ENCODE assay signal across 8 mouse cellular contexts in genomic region chr6:122874720-122875389, GRCm38 (mm10). TPM values are rescaled to one million over a fixed set of nuclear protein-coding genes. Genes with fewer than 3 reads are reported as not detected.
DNase-seq lines count a peak whose midpoint lies in the region; ATAC-seq lines count a peak whose summit lies in the region.

No protein-coding gene starts in this region.

- under 1% methylated on average over 31 of the region's 31 CpGs for WGBS in kidney, embryonic 16.5 days
- 0% methylated on average over 31 of the region's 31 CpGs for WGBS in neural tube, embryonic 15.5 days

- peak overlapping the region; percentile 87 for H3K4me3 ChIP-seq in kidney, embryonic 16.5 days (ENCODE audit: low read length)
- H3K4me3 ChIP-seq in neural tube, embryonic 15.5 days (replicated peaks), result peak overlapping the region; percentile 90

- H3K4me2 ChIP-seq in kidney, embryonic 16.5 days (replicated peaks; ENCODE audit: low read depth, low read length), result peak overlapping the region; percentile 65
- H3K4me2 ChIP-seq in neural tube, embryonic 15.5 days, result peak overlapping the region; percentile 61

- H3K27me3 ChIP-seq in kidney, embryonic 16.5 days (ENCODE audit: insufficient read depth, low read length), result no peaks in the 10 kb centered on the region
- H3K27me3 ChIP-seq in neural tube, embryonic 15.5 days (replicated peaks), result no peaks in the 10 kb centered on the region; the same call in 1 of the 2 replicates

- no peak for DNase-seq in kidney, postnatal 14 days
- DNase-seq in R1 (ENCODE audit: low read depth, low spot score), result peak; percentile 61
- DNase-seq in liver, result peak; percentile 30
- DNase-seq in gastrocnemius, postnatal 4 days (ENCODE audit: low spot score in 2 of 2), result no peak
- DNase-seq in adrenal gland, postnatal 36 days, result no peak

- ATAC-seq in kidney, embryonic 16.5 days (ENCODE audit: low FRiP score, low TSS enrichment), result peak; percentile 64
- ATAC-seq in erythroid progenitor cell, adult 5-6 weeks (replicated peaks; ENCODE audit: low FRiP score, poor library complexity, severe bottlenecking), result peak; percentile 63; the same call in 1 of the 2 replicates
- ATAC-seq in neural tube, embryonic 15.5 days (ENCODE audit: low FRiP score), result peak; percentile 86

- peaks cover 8% of the 10 kb centered on the region; the same call in 1 of the 2 replicates for H3K36me3 ChIP-seq in kidney, embryonic 16.5 days (ENCODE audit: insufficient read depth, low read length)
- H3K36me3 ChIP-seq in neural tube, embryonic 15.5 days, result peaks cover 3% of the 10 kb centered on the region

- H3K27ac ChIP-seq in kidney, embryonic 16.5 days (ENCODE audit: low read length), result peak overlapping the region; percentile 87
- peak overlapping the region; percentile 94 for H3K27ac ChIP-seq in neural tube, embryonic 15.5 days (replicated peaks)

- H3K4me1 ChIP-seq in kidney, embryonic 16.5 days (ENCODE audit: insufficient read depth, low read length), result peaks cover 6% of the 10 kb centered on the region
- peaks cover 26% of the 10 kb centered on the region for H3K4me1 ChIP-seq in neural tube, embryonic 15.5 days

- H3K9me3 ChIP-seq in kidney, embryonic 16.5 days (ENCODE audit: low read length), result no peaks in the 10 kb centered on the region
- H3K9me3 ChIP-seq in neural tube, embryonic 15.5 days (replicated peaks), result no peaks in the 10 kb centered on the region

- H3K9ac ChIP-seq in kidney, embryonic 16.5 days (replicated peaks; ENCODE audit: low read length), result peak overlapping the region; percentile 95
- peak overlapping the region; percentile 87 for H3K9ac ChIP-seq in neural tube, embryonic 15.5 days (replicated peaks)

RNA-seq across cellular contexts. Expression of gene Necap1, which starts 0.6 kb away (rescaled TPM):
- polyA plus RNA-seq in kidney, embryonic 16.5 days (2015; fragmentation: Nextera tagmentation; extraction: Ambion mirVana), result 54.7 and 58.6 TPM in 2 replicates
- total RNA-seq in erythroid progenitor cell, adult 5-6 weeks (2015; ENCODE audit: low replicate concordance), result 15.1 and 22.7 TPM in 2 replicates
- total RNA-seq in erythroid progenitor cell, adult 5-6 weeks (2017; ENCODE audit: low replicate concordance), result 8.4 and 18.9 TPM in 2 replicates
- polyA plus RNA-seq in neural tube, embryonic 15.5 days (2015; fragmentation: Nextera tagmentation; extraction: Ambion mirVana), result 148 and 168 TPM in 2 replicates
- total RNA-seq in gastrocnemius, postnatal 4 days (2021), result 10 to 100 TPM; 33.2 to 35.4 TPM
- 10 to 100 TPM; 54.9 to 67.6 TPM for total RNA-seq in adrenal gland, postnatal 36 days (2021)

RNA-seq across cellular contexts. Expression of gene C3ar1, which starts 18.9 kb away (rescaled TPM):
- 1.7 and 1.8 TPM in 2 replicates for polyA plus RNA-seq in kidney, embryonic 16.5 days (2015; fragmentation: Nextera tagmentation; extraction: Ambion mirVana)
- 1.3 and 1.4 TPM in 2 replicates for total RNA-seq in erythroid progenitor cell, adult 5-6 weeks (2015; ENCODE audit: low replicate concordance)
- total RNA-seq in erythroid progenitor cell, adult 5-6 weeks (2017; ENCODE audit: low replicate concordance), result 0.26 TPM in 1 of 2 replicates, not detected in the other
- 2.1 and 2.2 TPM in 2 replicates for polyA plus RNA-seq in neural tube, embryonic 15.5 days (2015; fragmentation: Nextera tagmentation; extraction: Ambion mirVana)
- 1 to 10 TPM; 4.7 TPM for total RNA-seq in gastrocnemius, postnatal 4 days (2021)
- total RNA-seq in adrenal gland, postnatal 36 days (2021), result 1 to 10 TPM; 3.0 to 3.2 TPM

RNA-seq across cellular contexts. Expression of gene Clec4a1, which starts 46.8 kb away (rescaled TPM):
- polyA plus RNA-seq in kidney, embryonic 16.5 days (2015; fragmentation: Nextera tagmentation; extraction: Ambion mirVana), result 3.0 and 3.3 TPM in 2 replicates
- total RNA-seq in erythroid progenitor cell, adult 5-6 weeks (2015; ENCODE audit: low replicate concordance), result 36.9 and 48.7 TPM in 2 replicates
- 6.4 and 11.0 TPM in 2 replicates for total RNA-seq in erythroid progenitor cell, adult 5-6 weeks (2017; ENCODE audit: low replicate concordance)
- 1.4 and 2.7 TPM in 2 replicates for polyA plus RNA-seq in neural tube, embryonic 15.5 days (2015; fragmentation: Nextera tagmentation; extraction: Ambion mirVana)
- 1 to 10 TPM; 4.7 to 5.4 TPM for total RNA-seq in gastrocnemius, postnatal 4 days (2021)
- 1 to 10 TPM; 2.2 to 4.5 TPM for total RNA-seq in adrenal gland, postnatal 36 days (2021)

RNA-seq across cellular contexts. Expression of gene Foxj2, which starts 55.1 kb away (rescaled TPM):
- polyA plus RNA-seq in kidney, embryonic 16.5 days (2015; fragmentation: Nextera tagmentation; extraction: Ambion mirVana), result 5.8 and 6.4 TPM in 2 replicates
- total RNA-seq in erythroid progenitor cell, adult 5-6 weeks (2015; ENCODE audit: low replicate concordance), result 9.4 and 17.6 TPM in 2 replicates
- 5.2 and 9.2 TPM in 2 replicates for total RNA-seq in erythroid progenitor cell, adult 5-6 weeks (2017; ENCODE audit: low replicate concordance)
- 7.1 and 7.4 TPM in 2 replicates for polyA plus RNA-seq in neural tube, embryonic 15.5 days (2015; fragmentation: Nextera tagmentation; extraction: Ambion mirVana)
- 10 to 100 TPM; 22.4 to 25.4 TPM for total RNA-seq in gastrocnemius, postnatal 4 days (2021)
- 10 to 100 TPM; 18.5 to 19.6 TPM for total RNA-seq in adrenal gland, postnatal 36 days (2021)

Comparison
In these comparisons a context has a peak if more than half of its experiments do, and no peak if none do; other contexts are left out.
1. DNase-seq: peak in R1 (single experiment) and liver (single experiment); none in kidney, postnatal 14 days (single experiment), gastrocnemius, postnatal 4 days (0 of 2) and adrenal gland, postnatal 36 days (0 of 2).
2. Peak in every context shown above with its lines, with median percentiles within 50 percentile points of each other: ATAC-seq.